Mouse (Mus musculus) adrenal gland, adult 8-10 months (tissue): ENCODE results near the gene Arhgap5. TPM values are rescaled to one million over a fixed set of nuclear protein-coding genes. Genes with fewer than 3 reads are reported as not detected.

Experiments used
- DNase-seq: peaks from one replicate; pipeline ENCODE4 v3.0.0; 2022
- total RNA-seq, 4 experiments: library from RNA; stranded (reverse); gene quantifications; 2 replicates each; pipeline ENCODE4 v1.2.4; 2022

Gene Arhgap5
- 100 to 1,000 TPM in 1 of 4 experiments, 10 to 100 TPM in 3; 59.8 to 108 (median 84.4) TPM for total RNA-seq

DNA sequence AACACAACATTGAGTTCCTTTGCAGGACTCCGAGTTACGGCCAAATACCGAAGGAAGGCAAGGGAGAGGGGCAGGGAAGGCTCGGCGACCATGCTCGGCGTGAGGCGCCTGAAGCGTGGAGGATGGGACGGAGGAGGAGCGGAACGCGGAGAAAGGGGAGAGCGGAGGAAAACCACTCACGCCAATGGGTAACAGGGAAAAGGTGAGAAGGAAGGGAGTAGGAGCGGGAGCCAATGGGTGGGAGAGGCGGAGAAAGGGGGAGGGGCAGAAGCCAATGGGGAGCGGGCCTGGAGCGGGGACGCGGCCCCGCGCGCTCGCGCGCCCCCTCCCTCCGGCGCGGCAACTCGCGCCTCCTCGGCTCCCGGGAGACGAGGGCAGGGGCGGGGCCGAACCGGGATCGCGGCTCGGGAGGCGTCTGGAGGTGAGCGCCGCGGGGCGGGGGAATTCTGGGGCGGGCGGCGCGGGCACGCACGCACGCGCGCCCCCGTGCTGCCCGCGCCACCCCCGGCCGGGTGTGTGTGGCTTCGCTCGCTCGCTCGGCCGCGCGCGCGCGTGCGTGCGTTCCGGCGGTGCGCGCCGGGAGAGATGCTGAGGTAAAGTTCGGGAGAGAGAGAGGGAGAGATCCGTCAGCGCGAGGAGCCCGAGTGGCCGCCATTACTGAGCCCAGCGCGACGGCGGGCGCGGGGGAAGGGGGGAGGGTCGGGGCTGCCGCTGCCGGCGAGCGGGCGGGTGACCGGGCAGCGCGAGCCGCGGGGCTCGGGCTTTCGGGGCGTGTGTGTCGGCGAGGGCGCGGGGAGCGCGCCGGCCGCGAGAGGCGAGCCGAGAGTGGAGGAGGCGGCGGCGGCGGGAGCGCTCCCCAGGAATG lies at the start of gene Arhgap5:
TSS of gene Arhgap5 (plus strand) at position 517 of the 865 bp plus-strand sequence.
- peak; percentile 93 for DNase-seq

DNA sequence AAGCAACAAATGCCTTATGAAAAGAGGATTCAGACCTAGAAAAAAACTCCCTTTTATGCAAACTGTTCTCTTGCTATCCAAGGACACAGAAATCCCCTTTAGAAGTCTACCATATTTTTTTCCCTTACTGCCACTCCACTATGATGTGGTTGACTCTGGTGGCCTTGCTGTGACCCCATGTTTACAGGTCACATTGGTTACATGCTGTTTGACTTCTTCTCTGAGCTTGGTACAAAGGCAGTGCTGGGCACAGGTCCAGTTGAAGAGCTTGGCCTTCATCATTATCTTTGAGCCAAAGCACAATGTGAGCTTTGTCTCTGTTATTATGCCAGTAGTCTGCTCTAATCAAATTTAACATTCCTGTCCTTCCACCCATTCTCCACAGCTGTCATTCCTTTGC lies 39.2 kb upstream of the Arhgap5 start:
- DNase-seq, result peak; percentile 68

DNA sequence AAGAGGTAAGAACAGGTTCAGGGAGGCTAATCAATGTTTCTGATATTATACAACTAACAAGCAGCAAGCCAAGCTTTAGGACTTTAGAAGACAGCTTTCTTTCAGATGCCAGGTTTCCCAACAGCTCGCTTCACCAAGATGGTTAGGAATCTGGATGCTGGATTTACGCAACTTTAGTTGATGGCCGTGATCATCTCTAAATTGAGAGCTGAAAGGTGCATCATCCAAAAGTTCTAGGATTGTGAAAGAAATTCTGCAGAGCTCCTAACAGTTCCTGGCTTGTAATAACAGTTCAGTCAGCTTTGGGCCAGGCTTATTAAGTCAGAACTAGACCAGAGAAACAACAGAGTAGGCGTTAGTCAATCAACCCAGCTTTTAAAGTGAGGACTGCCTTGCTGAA lies 32.2 kb upstream of the Arhgap5 start:
- no peak for DNase-seq

DNA sequence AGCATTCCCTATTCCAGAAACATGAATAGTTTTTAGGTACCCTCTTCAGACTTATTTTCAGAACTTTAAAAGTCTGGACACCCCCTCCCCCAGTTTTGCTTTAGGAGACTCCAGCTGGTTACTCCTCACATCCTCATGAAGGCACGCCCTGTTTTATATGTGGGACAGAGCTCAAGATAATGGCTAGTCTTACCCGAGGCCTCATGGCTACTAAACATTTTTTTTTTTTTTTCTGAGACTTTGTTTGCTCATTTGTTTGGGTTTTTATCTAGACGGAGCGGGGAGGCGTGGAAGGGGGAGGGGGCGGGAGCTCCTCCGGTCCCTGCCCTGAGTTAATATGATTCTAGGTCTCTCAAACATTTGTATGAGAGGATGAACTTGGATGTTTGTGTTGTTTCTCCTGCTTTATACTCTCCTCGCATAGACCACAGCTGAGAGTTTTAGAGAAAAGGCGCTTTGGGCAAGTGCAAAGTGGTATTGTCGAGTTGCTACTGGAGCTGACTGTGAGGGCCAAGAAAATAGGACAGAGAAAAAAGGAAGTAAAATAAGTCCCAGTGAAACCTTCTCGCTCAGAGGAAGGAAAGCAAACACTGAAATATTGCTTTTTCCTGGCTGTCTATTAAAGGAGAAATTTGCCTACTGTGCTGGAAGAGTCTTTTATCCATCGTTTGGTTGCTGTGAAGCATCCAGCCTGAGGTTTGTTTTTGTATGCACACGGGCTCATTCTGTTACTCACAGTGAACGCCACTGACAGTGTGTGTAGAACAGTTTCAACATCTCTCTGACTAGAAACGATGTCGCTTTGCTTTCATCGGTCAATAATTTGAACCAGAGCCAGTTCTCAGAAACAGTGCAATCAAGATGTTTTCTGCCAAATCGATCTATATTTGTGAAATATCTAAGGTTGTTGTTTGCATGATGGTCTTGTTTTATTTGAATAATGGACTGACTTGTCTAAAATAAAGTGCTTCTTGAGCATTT lies 29.5 kb upstream of the Arhgap5 start:
- DNase-seq, result no peak

DNA sequence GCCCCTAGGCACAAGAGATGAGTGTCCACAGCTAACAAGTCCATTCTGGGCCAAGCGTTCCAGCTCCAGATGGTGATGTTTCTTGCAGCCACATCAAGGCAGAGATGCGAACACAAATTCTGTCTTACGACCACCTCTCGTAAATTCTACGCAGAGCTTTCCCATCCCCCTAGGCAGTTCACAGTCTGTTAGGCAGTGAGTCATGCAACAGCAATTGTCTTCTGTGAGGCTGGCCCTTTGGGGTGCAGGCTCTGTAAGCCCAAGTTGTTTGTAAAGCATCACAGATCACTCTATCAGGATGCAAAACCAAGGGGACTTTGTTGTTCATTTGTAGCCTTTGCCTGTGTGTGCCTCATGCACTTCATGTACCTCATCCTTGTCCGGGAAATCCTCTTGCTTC lies 27.7 kb upstream of the Arhgap5 start:
- DNase-seq, result no peak

DNA sequence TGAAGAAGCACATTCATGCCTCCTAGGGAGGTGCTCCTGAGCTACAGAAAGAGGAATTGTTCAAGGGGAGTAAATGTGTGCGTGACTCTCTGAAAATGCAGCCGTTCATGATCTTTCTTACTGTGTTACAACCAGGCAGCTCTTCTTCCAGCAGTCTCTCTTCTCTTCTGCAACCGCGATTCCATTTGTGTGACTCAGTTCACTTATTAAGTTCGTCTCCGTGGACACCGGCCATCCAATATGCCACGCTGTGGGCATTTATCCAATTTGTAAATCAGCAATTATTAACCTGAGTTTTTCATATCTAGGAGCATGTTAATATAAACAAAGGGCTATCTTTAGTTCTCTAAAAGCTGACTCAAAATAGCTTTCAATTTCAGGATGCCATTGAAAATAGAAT lies 25.2 kb upstream of the Arhgap5 start:
- no peak for DNase-seq

DNA sequence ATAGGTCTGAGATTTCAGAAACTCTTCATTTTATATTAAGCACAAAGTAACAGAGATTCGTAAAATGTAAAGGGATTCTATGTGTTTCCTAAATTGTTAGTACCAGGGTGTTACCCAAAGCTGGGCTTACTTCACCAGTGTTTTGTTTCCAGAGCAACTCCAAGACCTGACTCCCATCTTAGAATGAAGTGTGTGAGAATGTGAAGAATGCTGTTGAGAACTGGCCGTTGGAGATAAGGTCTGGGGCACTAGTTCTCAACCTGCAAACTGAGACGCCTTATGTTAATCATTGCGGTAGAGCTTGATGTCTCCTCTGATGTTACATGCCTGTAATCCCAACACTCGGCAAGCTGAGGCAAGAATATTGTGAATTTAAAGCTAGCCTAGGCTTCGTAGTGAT lies 24.4 kb upstream of the Arhgap5 start:
- DNase-seq, result no peak

DNA sequence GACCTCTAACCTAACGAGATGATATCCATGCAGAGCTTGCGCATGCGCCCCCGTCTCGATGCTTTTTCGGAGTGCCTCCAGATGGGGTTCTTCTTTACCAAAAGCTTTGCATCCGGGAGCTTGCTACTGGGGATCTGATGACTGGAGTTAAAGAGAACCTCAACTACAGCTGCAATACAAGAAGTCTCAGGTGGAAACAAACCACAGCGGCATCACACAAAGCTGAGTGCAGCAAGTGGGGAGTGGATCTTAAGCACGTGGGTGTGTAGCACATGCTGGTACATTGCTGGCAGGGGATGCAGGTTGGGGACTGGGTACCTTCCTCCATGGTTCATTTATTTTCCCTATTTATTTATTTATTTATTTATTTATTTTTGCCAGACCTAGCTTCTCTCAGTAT lies 22.9 kb upstream of the Arhgap5 start:
- DNase-seq, result no peak

DNA sequence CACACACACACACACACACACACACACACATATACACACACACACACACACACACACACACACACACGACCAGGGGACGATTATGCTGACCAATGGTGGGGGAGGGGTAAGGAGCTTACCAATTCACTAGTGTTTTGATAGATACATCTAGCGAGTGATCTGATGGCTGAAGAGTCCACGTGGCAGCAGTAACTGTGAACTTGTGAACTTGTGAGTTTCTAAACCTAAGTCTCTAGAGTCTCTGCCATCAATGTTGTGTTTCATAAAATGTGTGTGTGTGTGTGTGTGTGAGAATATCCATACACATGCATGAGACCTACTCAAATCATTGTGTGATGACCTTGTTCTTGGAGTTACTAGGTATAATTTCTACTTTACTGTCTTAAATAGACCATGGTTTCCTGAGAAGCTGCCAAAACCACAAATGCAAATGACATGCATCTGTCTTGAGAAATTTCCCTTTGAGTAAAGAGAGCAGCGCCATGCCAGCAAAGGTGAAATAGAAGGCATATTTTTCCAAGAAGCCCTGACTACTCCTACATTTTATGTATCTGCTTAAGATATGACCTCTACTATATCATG lies 21.7 kb upstream of the Arhgap5 start:
- no peak for DNase-seq

DNA sequence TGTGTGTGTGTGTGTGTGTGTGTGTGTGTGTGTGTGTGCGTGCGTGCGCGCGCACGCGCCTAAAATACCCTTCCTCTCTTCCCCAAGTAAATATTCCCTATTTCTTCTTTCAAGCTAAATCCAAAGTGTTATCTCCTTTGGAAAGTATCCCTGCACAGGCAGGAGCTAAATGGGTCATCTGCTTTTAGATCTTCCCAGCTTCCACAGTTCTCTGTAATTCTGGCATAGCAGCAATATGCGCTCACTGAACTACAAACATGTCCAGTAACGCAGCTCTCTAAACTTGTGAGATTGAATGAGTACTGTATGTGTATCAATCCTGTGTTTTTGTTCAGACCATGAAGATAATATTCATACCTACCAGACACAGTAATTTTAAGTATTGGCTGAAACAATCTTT lies 20.6 kb upstream of the Arhgap5 start:
- DNase-seq, result no peak

DNA sequence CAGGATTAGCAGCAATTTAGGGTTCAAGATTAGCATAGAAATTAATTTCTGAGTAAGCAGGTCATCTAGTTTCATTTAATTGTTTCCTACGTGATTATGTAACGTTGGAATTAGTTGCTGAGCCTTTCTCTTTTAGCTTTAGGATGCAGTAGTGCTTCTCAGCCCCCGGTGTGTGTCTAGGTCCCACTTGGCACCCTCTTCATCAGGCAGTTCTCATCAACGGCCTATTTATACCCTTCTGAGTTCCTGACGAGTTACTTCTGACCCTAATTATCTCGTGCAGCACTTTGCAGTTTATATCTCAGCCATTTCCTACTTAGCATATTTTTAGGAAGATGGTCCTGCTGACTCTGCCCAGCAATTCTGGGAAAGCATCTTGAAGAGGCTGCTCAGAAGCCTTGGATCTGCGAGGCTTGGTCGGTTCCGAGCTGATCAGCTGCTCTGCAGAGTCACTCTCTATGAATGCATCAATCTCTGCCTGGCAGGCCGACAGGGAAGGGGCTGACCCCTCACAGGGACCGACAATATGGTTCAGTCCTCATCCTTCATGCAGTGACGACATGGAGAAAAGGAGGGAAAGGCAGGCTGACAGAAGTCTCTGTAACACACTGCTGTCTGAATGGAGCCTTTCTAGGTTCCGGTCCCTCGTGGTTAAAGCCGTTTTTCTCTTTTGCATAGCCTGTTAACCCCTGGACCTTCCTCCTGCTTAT lies 15.4 kb upstream of the Arhgap5 start:
- DNase-seq, result no peak

DNA sequence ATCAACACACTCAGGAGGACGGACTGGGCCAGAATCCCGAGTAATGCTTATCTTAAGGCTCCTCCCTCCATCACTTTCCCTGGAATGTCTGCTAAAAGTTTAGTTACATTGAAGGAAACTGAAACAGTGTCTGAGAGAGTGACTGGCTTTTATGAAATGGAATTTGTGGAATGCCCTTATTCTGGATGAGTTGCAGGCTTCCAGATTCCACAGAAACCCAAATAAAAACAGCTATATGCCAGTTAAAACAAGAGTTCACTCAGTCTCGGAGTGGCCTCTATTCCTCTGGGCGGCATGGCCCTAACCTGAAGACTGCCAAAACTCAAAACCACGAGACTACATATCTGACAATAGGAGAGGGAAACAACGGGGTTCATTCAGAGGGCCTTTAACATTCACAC lies 10.5 kb upstream of the Arhgap5 start:
- no peak for DNase-seq

DNA sequence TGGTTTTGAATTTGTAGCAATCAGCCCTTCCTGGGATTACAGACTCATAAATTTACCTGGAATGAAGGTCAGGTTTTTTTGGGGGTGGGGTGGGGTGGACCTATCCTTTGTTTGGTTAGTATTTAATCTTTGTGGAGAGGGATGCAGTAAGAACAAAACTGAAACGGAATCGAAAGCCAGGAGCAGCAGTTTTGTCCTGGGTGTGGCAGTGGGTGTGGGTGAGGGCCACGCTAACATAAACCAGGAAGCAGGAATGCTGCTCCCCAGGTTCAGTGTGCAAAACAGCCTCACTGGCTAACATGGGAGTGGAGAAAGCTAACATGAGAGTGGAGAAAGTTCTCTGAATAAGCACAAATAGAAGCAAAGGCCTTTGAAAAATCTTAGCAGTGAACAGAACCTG lies 6.6 kb upstream of the Arhgap5 start:
- DNase-seq, result no peak

DNA sequence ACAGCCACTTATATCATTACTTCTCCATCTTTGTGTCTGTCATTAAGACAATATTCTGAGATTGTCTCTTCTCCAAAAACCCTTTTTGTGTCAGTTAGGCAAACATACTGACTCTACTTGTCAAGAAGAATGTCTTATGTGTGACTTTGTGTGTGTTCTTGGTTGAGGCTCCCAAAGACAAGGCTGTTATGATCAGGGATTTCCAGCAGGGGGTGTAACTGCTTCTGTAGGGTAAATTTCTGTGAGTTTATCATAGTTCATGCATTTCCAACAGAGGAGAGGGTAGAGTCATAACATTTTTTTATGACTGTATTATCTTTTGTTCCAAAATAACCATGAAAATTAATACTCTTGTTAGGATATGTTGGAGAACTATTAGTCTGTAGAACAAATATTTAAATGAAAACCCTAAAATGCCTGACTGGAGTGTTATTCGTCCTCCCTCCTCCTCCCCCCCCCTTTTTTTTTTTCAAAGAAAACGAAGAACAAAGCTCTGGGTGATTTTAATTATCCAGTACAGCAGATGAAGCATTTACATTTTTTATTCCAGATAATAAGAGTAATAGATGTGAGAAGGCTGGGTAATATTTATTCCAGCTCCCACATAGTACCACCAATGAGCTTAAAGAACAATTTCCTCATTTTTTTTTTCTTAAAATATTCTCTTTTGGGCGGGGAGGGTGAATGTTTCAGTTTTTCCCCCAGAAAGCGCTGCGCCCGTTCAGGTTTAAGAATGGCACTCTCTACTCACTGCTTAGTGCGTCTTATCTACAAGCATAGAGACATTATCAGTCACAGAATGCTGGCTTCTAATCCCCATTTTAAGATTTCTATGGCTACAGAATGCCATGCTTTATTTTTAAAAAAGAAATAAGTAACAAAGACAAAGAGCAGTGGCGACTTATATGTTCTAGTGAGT lies 2.6 kb upstream of the Arhgap5 start:
- DNase-seq, result peak; percentile 10

DNA sequence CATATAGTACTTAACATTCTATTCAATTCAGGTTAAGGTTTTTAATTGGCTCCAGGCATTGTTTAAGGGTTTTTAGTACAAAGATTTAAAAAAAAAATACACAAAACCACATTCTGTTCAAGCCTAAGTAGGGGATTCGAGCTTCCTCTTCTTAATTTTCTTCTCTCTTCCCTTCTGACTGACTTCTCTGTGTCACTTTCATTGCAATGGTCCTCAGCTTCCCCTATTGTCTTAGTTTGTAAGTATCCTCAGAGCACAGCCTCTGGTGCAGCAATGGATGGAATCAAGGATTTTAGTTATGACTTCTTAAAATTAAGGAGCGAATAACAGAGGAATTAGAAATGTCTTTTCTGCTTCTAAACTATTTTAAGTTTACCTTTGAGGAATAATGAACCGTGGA lies 1.6 kb upstream of the Arhgap5 start:
- no peak for DNase-seq

DNA sequence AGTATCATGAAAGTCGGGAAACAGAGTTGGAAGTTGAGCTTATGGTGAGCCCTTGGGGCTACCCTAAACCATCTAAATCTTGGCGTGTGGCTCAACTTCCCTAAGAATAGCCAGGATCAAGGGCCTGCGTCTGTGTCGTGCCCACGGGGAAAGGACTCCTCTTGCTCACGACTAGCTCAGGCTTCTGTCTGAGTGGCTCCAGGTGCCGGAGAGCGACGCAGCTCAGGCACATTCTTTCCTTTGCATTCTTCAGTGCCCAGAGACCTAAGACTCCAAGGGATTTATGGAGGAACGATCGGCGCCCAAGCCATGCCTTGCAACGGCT lies 679 bp upstream of the Arhgap5 start:
- no peak for DNase-seq

DNA sequence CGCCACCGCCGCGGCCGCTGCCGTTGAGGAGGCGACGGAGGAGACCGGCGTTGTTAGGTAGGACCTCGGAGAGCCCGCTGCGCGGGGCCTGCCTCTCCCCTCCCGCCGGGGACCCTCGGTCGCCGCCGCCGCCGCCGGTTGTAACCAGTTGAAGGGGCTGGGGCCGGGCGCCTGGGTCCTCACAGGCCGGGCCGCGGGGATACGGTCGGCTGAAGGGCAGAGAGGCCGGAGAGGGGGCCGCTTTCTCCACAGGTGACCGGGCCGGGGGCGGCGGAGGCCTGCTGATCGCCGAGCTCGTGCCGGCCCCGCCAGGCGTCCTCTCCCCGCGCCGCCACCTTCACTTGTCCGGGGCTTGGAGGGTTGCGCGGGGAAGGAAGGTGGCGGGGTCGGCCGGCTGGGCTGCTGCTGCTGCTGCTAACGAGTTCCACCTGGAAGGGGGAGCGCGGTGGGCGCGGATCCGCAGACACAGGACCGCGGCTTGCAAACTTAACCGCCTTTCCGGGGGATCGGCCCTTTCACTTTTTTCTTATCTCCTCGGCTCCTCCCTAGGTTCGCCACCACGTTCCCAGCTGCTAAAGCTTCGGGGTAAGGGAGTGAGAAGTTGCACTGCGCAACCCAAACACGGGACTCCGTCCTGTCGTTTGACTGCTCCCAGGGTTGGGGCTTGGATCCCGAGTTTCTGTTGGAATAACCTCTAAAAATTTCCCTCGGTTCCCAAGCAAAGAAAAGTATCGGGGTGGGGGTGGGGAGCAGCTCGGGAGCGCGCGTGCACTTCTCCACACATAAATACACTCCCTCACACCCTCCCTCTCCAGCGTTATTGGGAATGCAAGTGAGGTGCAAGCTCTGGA lies 784 bp downstream of the Arhgap5 start:
- DNase-seq, result peak; percentile 31

DNA sequence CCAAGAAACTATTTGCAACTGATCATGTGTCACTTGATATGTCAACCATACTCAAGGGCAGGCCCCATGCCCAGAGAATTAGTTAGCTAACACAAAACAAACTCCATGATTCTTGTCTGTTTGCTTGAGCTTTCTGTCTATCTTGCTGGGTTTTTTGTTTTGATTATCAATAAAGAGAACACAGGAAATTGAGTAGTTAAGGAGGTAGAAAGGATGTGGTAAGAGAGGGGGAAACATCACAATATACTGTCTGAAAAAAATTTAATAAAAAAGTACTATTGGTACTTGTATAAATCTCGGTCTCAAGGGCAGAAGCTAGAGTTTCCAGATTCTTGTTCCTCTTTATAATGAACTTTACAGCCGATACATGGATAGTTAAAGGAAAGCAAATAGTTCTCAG lies 20.9 kb downstream of the Arhgap5 start:
- no peak for DNase-seq

DNA sequence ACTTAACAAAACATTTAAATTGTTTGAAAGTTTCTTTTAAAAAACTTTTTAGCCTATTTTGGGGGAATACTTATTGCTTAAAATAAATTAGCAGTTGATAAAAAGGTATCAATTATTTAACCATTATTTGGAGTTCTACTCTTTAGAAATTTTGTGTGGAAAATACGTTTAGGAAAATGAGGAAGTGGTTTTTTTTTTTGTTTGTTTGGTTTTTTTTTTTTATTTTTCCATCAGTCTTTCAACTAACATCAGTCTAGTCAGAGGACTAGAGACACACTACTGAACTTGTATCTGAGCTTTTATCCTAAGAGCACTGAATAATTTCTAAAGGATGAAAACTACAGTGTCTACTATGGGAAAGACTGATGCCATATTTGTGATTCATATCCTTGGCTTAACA lies 21.7 kb downstream of the Arhgap5 start:
- DNase-seq, result no peak

DNA sequence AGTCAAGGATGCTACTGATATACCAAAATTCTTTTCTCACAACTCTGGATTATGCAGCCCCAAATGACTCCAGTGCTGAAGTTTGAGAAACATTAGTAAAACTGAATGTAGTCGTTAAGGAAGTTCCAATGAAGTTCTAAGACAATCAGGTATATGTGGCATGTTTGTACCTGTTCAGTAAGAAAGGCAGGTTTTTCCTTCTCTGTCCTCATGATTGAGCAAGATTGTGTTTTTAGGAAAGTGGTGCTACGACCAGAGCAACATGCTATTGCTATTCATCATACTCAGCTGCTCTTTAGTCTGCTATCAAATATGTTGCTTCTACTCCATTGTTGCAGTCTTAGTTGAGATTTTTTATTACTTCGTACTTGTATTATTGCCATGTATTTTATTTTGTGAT lies 26.0 kb downstream of the Arhgap5 start:
- no peak for DNase-seq
